10 mouse cellular contexts compared by ENCODE assay signal in the genomic region with DNA sequence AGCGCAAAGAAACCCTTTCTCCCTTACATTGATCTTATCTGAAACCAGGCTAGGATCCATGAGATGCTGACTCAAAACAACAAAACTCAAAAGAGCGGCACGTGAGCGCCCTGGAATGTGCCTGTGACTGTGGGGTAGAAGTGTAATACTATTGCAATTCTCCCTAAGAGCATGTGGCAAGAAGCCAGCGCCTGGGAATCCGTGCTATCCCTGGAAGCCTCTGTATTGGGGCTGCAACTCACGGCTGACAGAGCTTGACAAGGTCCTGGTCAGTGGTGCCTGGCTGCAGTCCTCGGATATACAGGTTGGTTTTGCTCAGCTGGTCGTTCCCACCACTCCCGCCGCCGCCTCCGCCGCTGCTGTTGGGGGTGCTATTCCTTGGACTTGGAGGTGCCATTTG. TPM values are rescaled to one million over a fixed set of nuclear protein-coding genes. Genes with fewer than 3 reads are reported as not detected.
DNase-seq lines count a peak whose midpoint lies in the region; ATAC-seq lines count a peak whose summit lies in the region.
"Had no signal": no experiment of that assay in that cellular context is flagged by ENCODE, and none has a peak within 500 bp of the region (broad histone marks: within the 10 kb centered on the region; RNA-seq: fewer than 3 reads in every experiment).

No protein-coding gene starts in this region.

- H3K4me3 ChIP-seq in kidney, embryonic 16.5 days (ENCODE audit: low read length) = no peak overlapping the region
- no peak overlapping the region for H3K4me3 ChIP-seq in forebrain, embryonic 15.5 days
- H3K4me3 ChIP-seq: neural tube, embryonic 12.5 days had no signal

- no peak overlapping the region for H3K9ac ChIP-seq in kidney, embryonic 16.5 days (replicated peaks; ENCODE audit: low read length)
- no peak overlapping the region for H3K9ac ChIP-seq in forebrain, embryonic 15.5 days (replicated peaks)
- H3K9ac ChIP-seq: neural tube, embryonic 12.5 days had no signal

- H3K4me2 ChIP-seq in kidney, embryonic 16.5 days (replicated peaks; ENCODE audit: low read depth, low read length) = no peak overlapping the region
- H3K4me2 ChIP-seq in forebrain, embryonic 15.5 days (replicated peaks) = no peak overlapping the region
- H3K4me2 ChIP-seq: neural tube, embryonic 12.5 days had no signal

- intact Hi-C loops in gastrocnemius, postnatal 36 days (cut with DNase I) = no loop called here

- ATAC-seq in kidney, embryonic 16.5 days (ENCODE audit: low FRiP score, low TSS enrichment) = no peak
- no peak for ATAC-seq in forebrain, embryonic 15.5 days (replicated peaks)

- WGBS in kidney, embryonic 16.5 days = 73% methylated on average over 14 of the region's 14 CpGs
- WGBS in forebrain, embryonic 15.5 days = 83% methylated on average over 14 of the region's 14 CpGs

- DNase-seq in kidney, adult 11 months = peak; percentile 70
- peak; percentile 31 to 44 for DNase-seq in gastrocnemius, postnatal 36 days
- peak; percentile 71 for DNase-seq in kidney, adult 9 months
- DNase-seq in testis, postnatal 10 days (ENCODE audit: low spot score) = peak; percentile 81
- DNase-seq in thymus, postnatal 4 days = no peak
- no peak for DNase-seq in layer of hippocampus, adult 11-12 months (ENCODE audit: low spot score)
- DNase-seq: cerebellum, adult 11-12 months had no signal

- H3K27ac ChIP-seq in kidney, embryonic 16.5 days (ENCODE audit: low read length) = no peak overlapping the region
- H3K27ac ChIP-seq in forebrain, embryonic 15.5 days (replicated peaks) = no peak overlapping the region
- H3K27ac ChIP-seq: neural tube, embryonic 12.5 days had no signal

- H3K4me1 ChIP-seq in kidney, embryonic 16.5 days (ENCODE audit: insufficient read depth, low read length) = peaks cover 14% of the 10 kb centered on the region
- no peaks in the 10 kb centered on the region for H3K4me1 ChIP-seq in forebrain, embryonic 15.5 days
- H3K4me1 ChIP-seq: neural tube, embryonic 12.5 days had no signal

- H3K27me3 ChIP-seq in kidney, embryonic 16.5 days (ENCODE audit: insufficient read depth, low read length) = no peaks in the 10 kb centered on the region
- H3K27me3 ChIP-seq in forebrain, embryonic 15.5 days = no peaks in the 10 kb centered on the region
- H3K27me3 ChIP-seq: neural tube, embryonic 12.5 days had no signal

- peaks cover 12% of the 10 kb centered on the region for H3K36me3 ChIP-seq in kidney, embryonic 16.5 days (ENCODE audit: insufficient read depth, low read length)
- H3K36me3 ChIP-seq in forebrain, embryonic 15.5 days = no peaks in the 10 kb centered on the region

- H3K9me3 ChIP-seq in kidney, embryonic 16.5 days (ENCODE audit: low read length) = no peaks in the 10 kb centered on the region
- no peaks in the 10 kb centered on the region for H3K9me3 ChIP-seq in forebrain, embryonic 15.5 days
- H3K9me3 ChIP-seq: neural tube, embryonic 12.5 days had no signal

RNA-seq across cellular contexts. Expression of a gene that starts 29.2 kb away (rescaled TPM):
- polyA plus RNA-seq in kidney, embryonic 16.5 days (2015; fragmentation: Nextera tagmentation; extraction: Ambion mirVana) = 39.8 and 43.6 TPM in 2 replicates
- total RNA-seq in gastrocnemius, postnatal 36 days (2021) = 10 to 100 TPM; 53.4 to 58.1 TPM
- polyA plus RNA-seq in forebrain, embryonic 15.5 days (2015; fragmentation: Nextera tagmentation; extraction: Ambion mirVana) = 7.9 and 9.0 TPM in 2 replicates

RNA-seq across cellular contexts. Expression of a gene that starts 43.3 kb away (rescaled TPM):
- 1.1 and 1.3 TPM in 2 replicates for polyA plus RNA-seq in kidney, embryonic 16.5 days (2015; fragmentation: Nextera tagmentation; extraction: Ambion mirVana)
- under 1 TPM; 0.35 to 0.59 TPM for total RNA-seq in gastrocnemius, postnatal 36 days (2021)
- polyA plus RNA-seq in forebrain, embryonic 15.5 days (2015; fragmentation: Nextera tagmentation; extraction: Ambion mirVana) = 0.57 and 0.64 TPM in 2 replicates

RNA-seq across cellular contexts. Expression of a gene that starts 59.6 kb away (rescaled TPM):
- polyA plus RNA-seq in kidney, embryonic 16.5 days (2015; fragmentation: Nextera tagmentation; extraction: Ambion mirVana) = 10.9 and 14.3 TPM in 2 replicates
- 10 to 100 TPM; 11.9 to 14.2 TPM for total RNA-seq in gastrocnemius, postnatal 36 days (2021)
- polyA plus RNA-seq in forebrain, embryonic 15.5 days (2015; fragmentation: Nextera tagmentation; extraction: Ambion mirVana) = 9.1 and 9.8 TPM in 2 replicates

Comparison
In these comparisons a context has a peak if more than half of its experiments do, and no peak if none do; other contexts are left out.
1. DNase-seq: peak in kidney, adult 11 months (single experiment), gastrocnemius, postnatal 36 days (2 of 2), kidney, adult 9 months (single experiment) and testis, postnatal 10 days (single experiment); none in thymus, postnatal 4 days (single experiment) and layer of hippocampus, adult 11-12 months (single experiment).